Mouse (Mus musculus): Measurements from ENCODE around the gene Cox17. TPM values are rescaled to one million over a fixed set of nuclear protein-coding genes. Genes with fewer than 3 reads are reported as not detected.

The Cox17 gene
- polyA plus RNA-seq, 1 experiment: 115 TPM

DNA sequence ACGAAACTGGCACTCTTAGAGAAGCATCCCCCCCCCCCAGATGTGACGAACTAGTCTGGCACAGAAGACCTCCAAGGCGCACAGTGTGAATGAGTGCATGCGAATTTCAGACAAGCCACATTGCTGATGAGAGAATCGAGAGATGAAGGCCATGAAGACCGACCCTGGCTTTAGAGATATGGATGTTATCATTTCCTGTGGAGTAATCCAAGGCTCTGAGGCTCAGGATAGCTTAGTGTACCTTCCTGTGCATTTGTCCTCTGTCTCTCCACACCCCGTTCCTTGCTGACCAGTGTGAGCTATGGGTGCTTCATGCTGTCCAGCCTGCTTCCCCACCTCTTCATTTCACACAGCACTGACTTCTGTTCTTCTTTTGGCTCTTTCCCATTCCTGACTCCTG lies 28.4 kb downstream of the Cox17 start:
- Histone ChIP-seq H3K4me3 (ENCODE audit: insufficient read depth, low read length) (no peak overlapping the region), H3K27ac (ENCODE audit: insufficient read depth, low read depth, low read length) (no peak overlapping the region), H3K4me1 (ENCODE audit: control insufficient read depth, insufficient read depth, low read length) (peaks cover 4% of the 10 kb centered on the region; the same call in 1 of the 2 replicates)
- TF ChIP-seq POLR2A (IDR thresholded peaks at IDR 0.05; ENCODE audit: borderline replicate concordance, low read depth, low read length) (no peak), CTCF (IDR thresholded peaks at IDR 0.05; ENCODE audit: low read depth, low read length) (no peak)

DNA sequence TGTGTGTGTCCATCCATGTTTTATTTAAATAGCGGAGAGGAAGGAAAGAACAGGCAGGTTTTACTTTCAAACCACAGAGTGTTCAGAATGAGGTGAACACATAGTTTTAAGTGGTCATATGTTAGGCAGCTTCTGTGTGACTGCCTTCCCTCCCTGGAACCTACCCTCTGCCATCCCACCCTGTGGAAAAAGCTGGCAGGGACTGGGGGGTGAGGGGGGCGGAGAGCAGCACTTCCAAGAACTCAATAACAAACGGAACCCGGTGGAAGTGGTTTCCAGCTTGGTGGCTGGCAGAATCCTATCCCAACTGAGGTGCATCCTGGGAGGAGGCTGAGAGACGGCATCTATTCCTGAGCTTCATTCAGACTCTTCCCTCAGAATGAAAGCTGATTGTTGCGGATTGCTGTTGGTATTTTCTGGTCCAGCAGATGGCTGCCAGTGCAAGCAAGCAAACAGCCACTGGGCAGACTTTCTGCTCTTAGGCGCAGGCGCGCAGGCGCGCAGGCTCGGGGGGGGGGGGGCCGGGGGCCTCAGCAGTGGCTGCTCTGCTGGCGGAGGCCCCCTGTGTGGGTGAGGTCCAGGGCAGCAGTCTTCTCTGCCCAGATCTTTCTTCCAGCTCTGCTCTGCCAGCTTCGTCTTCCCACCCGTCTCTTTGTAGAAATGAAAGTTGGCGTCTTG lies 29.5 kb downstream of the Cox17 start:
- H3K4me1 ChIP-seq (ENCODE audit: control insufficient read depth, insufficient read depth, low read length): peaks cover 4% of the 10 kb centered on the region; the same call in 1 of the 2 replicates

DNA sequence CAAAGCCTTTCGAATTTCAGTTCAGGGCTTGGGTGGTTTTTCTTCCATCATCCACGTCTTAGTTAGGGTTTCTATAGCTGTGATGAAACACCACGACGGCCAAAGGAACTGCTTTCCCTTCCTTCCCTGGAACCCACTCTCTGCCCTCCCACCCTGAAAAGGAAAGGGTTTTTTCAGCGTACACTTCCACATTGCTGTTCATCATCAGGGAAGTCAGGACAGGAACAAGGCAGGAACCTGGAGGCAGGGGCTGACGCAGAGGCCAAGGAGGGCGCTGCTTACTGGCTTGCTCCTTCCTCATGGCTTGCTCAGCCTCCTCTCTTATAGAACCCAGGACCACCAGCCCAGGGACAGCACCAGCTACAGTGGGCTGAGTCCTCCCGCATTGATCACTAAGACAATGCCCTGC lies 30.1 kb downstream of the Cox17 start:
- Histone ChIP-seq H3K27ac (ENCODE audit: insufficient read depth, low read depth, low read length) (peak overlapping the region; percentile 61), H3K4me3 (ENCODE audit: insufficient read depth, low read length) (peak overlapping the region; percentile 64), H3K4me1 (ENCODE audit: control insufficient read depth, insufficient read depth, low read length) (peaks cover 4% of the 10 kb centered on the region; the same call in 1 of the 2 replicates)
- TF ChIP-seq POLR2A (IDR thresholded peaks at IDR 0.05; ENCODE audit: borderline replicate concordance, low read depth, low read length): no peak
- no peak; the same call in 1 of the 2 replicates for TF ChIP-seq CTCF (IDR thresholded peaks at IDR 0.05; ENCODE audit: low read depth, low read length)

More for the DNA sequence above, 29.5 kb downstream of the Cox17 start:
- Histone ChIP-seq H3K27ac (ENCODE audit: insufficient read depth, low read depth, low read length) (peak overlapping the region; percentile 61), H3K4me3 (ENCODE audit: insufficient read depth, low read length) (peak overlapping the region; percentile 64)
- no peak for TF ChIP-seq POLR2A (IDR thresholded peaks at IDR 0.05; ENCODE audit: borderline replicate concordance, low read depth, low read length)
- TF ChIP-seq CTCF (IDR thresholded peaks at IDR 0.05; ENCODE audit: low read depth, low read length): no peak

DNA sequence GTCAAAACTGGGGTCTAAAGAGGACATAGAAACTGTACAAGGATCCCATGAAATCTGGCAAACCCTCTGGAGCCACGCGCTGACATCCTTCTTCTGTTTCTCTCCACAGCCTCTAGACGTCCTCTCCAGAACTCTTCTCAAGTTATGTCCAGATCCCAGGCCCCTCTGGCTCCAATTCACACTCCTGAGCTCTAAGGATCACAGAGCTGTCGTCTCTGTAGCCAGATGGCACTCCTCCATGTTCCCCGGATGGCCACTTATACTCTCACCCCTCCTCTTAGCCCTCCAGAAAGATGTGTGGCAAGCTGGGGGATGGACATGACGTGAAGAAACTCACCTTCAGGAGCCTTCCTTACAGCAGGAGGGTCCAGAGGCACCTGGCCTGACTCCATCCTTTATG lies 30.8 kb downstream of the Cox17 start:
- peaks cover 4% of the 10 kb centered on the region; the same call in 1 of the 2 replicates for H3K4me1 ChIP-seq (ENCODE audit: control insufficient read depth, insufficient read depth, low read length)
- H3K27ac ChIP-seq (ENCODE audit: insufficient read depth, low read depth, low read length): no peak overlapping the region
- H3K4me3 ChIP-seq (ENCODE audit: insufficient read depth, low read length): no peak overlapping the region
- TF ChIP-seq CTCF (IDR thresholded peaks at IDR 0.05; ENCODE audit: low read depth, low read length) (no peak), POLR2A (IDR thresholded peaks at IDR 0.05; ENCODE audit: borderline replicate concordance, low read depth, low read length) (no peak)

DNA sequence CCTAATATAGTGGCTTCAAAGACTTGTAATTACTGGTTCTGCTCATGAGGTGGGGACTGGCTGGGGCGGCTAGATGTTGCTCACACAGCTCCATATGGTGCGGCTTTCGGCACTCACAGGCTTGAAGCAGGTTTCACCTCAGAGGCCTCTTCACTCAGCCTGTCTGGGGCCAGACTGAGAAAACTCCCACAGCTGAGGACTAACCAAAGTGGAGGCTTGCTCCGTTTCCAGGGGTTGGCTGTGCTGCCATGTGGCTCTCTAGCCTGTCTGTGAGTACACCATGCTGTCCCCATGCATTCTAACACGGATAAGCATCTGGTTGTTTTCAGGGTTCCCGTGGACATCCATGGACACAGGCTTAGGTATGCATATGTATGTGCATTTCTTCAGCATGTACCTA lies 31.8 kb downstream of the Cox17 start:
- no peak overlapping the region for H3K27ac ChIP-seq (ENCODE audit: insufficient read depth, low read depth, low read length)
- TF ChIP-seq CTCF (IDR thresholded peaks at IDR 0.05; ENCODE audit: low read depth, low read length): no peak
- TF ChIP-seq POLR2A (IDR thresholded peaks at IDR 0.05; ENCODE audit: borderline replicate concordance, low read depth, low read length): no peak
- H3K4me1 ChIP-seq (ENCODE audit: control insufficient read depth, insufficient read depth, low read length): peaks cover 4% of the 10 kb centered on the region; the same call in 1 of the 2 replicates
- no peak overlapping the region for H3K4me3 ChIP-seq (ENCODE audit: insufficient read depth, low read length)

DNA sequence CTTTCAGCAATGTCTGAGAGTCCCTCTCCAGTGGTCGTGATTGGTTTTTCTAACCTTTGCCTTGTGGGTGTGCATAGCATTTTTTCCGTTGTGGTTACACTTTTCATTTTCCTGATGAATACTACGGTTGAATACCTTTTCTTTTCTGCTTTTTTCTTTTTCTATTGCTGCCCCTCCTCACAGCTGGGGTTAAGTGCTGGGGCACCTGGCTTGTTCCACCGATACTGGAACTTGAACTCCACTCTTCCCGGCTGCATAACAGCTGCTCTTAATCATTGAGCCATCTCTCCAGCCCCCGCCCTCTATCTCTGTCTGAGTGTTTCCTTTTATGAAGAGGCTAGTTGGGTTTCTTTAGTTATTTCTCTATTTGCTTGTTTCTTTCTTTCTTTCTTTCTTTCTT lies 32.3 kb downstream of the Cox17 start:
- TF ChIP-seq CTCF (IDR thresholded peaks at IDR 0.05; ENCODE audit: low read depth, low read length): no peak
- TF ChIP-seq POLR2A (IDR thresholded peaks at IDR 0.05; ENCODE audit: borderline replicate concordance, low read depth, low read length): no peak
- Histone ChIP-seq H3K27ac (ENCODE audit: insufficient read depth, low read depth, low read length) (no peak overlapping the region), H3K4me1 (ENCODE audit: control insufficient read depth, insufficient read depth, low read length) (peaks cover 4% of the 10 kb centered on the region; the same call in 1 of the 2 replicates)

DNA sequence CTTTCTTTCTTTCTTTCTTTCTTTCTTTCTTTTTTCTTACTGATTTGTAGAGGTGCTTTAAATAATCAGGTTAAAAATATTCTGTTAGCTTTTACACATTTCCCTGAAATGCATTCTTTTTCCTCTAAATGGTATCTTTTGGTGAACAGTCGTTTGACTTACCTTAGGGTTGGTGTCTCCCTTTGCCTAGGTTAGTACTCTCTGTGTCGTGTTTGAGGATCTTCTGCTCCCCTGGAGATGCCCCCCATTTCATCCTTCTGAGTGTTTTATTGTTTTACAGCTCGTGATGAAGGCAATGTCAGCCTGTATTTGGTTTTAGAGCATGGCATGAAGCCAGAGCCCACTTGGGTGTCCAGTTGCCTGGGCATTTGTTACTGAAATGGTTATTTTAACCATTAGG lies 32.7 kb downstream of the Cox17 start:
- TF ChIP-seq CTCF (IDR thresholded peaks at IDR 0.05; ENCODE audit: low read depth, low read length) (no peak), POLR2A (IDR thresholded peaks at IDR 0.05; ENCODE audit: borderline replicate concordance, low read depth, low read length) (no peak)

More for the DNA sequence above, 32.3 kb downstream of the Cox17 start:
- no peak overlapping the region for H3K4me3 ChIP-seq (ENCODE audit: insufficient read depth, low read length)

DNA sequence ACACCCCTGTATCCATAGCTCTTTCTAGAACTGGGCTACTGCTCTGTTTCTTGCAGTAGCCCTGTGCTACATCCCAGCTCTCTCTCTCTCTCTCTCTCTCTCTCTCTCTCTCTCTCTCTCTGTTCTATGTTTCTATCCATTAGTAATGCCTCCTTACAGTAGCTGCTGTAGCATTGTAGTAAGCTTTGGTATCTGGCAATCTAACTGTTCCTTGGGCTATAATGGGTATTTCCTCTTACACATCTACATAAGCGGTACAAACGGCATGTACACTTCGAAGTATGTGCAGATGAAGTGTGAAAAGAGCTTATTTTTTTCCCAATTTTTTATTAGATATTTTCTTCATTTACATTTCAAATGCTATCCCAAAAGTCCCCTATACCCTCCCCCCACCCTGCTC lies 33.1 kb downstream of the Cox17 start:
- no peak for TF ChIP-seq CTCF (IDR thresholded peaks at IDR 0.05; ENCODE audit: low read depth, low read length)
- no peak for TF ChIP-seq POLR2A (IDR thresholded peaks at IDR 0.05; ENCODE audit: borderline replicate concordance, low read depth, low read length)
- no peak overlapping the region for H3K4me3 ChIP-seq (ENCODE audit: insufficient read depth, low read length)
- H3K4me1 ChIP-seq (ENCODE audit: control insufficient read depth, insufficient read depth, low read length): peaks cover 4% of the 10 kb centered on the region; the same call in 1 of the 2 replicates
- no peak overlapping the region for H3K27ac ChIP-seq (ENCODE audit: insufficient read depth, low read depth, low read length)

More for the DNA sequence above, 32.7 kb downstream of the Cox17 start:
- no peak overlapping the region for H3K27ac ChIP-seq (ENCODE audit: insufficient read depth, low read depth, low read length)
- no peak overlapping the region for H3K4me3 ChIP-seq (ENCODE audit: insufficient read depth, low read length)
- H3K4me1 ChIP-seq (ENCODE audit: control insufficient read depth, insufficient read depth, low read length): peaks cover 4% of the 10 kb centered on the region; the same call in 1 of the 2 replicates

DNA sequence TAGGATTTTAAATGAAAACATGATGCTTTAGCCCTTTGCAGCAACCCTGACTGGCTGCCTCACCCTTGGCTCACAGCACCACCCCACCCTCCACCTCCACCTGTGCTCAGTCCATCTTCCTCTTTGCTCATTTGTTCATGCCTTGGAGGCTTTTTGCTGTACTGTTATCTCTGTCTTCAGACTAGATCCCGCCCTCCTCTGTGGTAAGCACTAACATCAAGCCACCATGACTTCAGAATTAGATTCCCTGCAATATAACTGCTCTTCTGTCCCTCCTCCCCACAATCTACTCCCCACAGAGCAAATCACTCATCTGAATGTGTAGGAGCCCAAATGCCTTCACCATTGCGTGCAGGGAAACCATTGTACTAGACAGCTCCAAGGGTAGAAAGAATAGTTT lies 36.9 kb downstream of the Cox17 start:
- Histone ChIP-seq H3K4me3 (ENCODE audit: insufficient read depth, low read length) (no peak overlapping the region), H3K4me1 (ENCODE audit: control insufficient read depth, insufficient read depth, low read length) (peaks cover 11% of the 10 kb centered on the region), H3K27ac (ENCODE audit: insufficient read depth, low read depth, low read length) (no peak overlapping the region)
- TF ChIP-seq POLR2A (IDR thresholded peaks at IDR 0.05; ENCODE audit: borderline replicate concordance, low read depth, low read length): no peak
- no peak for TF ChIP-seq CTCF (IDR thresholded peaks at IDR 0.05; ENCODE audit: low read depth, low read length)

DNA sequence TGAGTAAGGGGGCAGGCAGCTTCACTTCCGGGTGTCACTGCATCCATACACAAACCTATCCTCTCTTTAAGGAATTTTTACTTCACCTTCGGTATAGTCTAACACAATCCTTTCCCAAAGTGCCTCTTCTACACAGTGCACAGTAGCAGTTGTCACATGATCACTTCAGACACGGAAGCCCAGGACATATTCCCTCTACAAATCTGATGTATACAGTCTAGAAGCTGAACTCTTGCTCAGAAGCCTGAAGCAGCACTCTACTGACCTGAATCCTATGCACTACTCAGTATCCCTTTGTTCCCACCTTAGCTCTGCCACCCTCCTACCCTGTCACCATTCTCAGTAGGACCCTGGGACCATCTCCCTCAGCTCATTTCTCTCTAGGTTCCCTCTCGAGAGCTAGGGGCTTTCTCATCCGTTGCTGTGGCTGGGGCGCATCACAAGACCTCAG lies 38.4 kb downstream of the Cox17 start:
- Histone ChIP-seq H3K4me1 (ENCODE audit: control insufficient read depth, insufficient read depth, low read length) (peaks cover 13% of the 10 kb centered on the region), H3K27ac (ENCODE audit: insufficient read depth, low read depth, low read length) (no peak overlapping the region), H3K4me3 (ENCODE audit: insufficient read depth, low read length) (no peak overlapping the region)
- no peak for TF ChIP-seq POLR2A (IDR thresholded peaks at IDR 0.05; ENCODE audit: borderline replicate concordance, low read depth, low read length)
- no peak for TF ChIP-seq CTCF (IDR thresholded peaks at IDR 0.05; ENCODE audit: low read depth, low read length)

Measured in bone marrow macrophage, adult 2 months (primary cell).